Mouse (Mus musculus) embryonic facial prominence, embryonic 13.5 days (tissue): ENCODE data around the gene Krtap5-4. TPM values are rescaled to one million over a fixed set of nuclear protein-coding genes. Genes with fewer than 3 reads are reported as not detected.
A peak's percentile ranks its signal among the peaks of the same experiment; 100 is the strongest.
"Not testable (repeated sequence)": the region's sequence is repeated elsewhere in the genome, so short reads cannot be mapped to it uniquely, and the experiment has no call there.

Source experiments
- ATAC-seq: fragments of 200-750 bp; cut with Nextera tagmentation; 2 replicates; pipeline ENCODE4 v1.8.0; 2017; ENCODE audit warnings: low read depth; ENCODE audit not compliant: insufficient number of reproducible peaks, insufficient read depth, low FRiP score, low TSS enrichment
- H3K27ac ChIP-seq: fragments of 300-500 bp; sonication (generic); 2 replicates; pipeline ENCODE4 v1.5.1; 2015; ENCODE audit warnings: moderate library complexity, mild to moderate bottlenecking, inconsistent platforms
- H3K27me3 ChIP-seq: fragments of 300-500 bp; sonication (generic); 2 replicates; pipeline ENCODE4 v1.6.1; 2015; ENCODE audit warnings: mild to moderate bottlenecking, inconsistent platforms
- H3K36me3 ChIP-seq: fragments of 300-500 bp; sonication (generic); 2 replicates; pipeline ENCODE4 v1.6.1; 2015; ENCODE audit warnings: mild to moderate bottlenecking, inconsistent platforms
- H3K4me1 ChIP-seq: fragments of 300-500 bp; sonication (generic); 2 replicates; pipeline ENCODE4 v1.6.1; 2015; ENCODE audit warnings: inconsistent platforms
- H3K4me2 ChIP-seq: fragments of 300-500 bp; sonication (generic); 2 replicates; pipeline ENCODE4 v1.6.1; 2015; ENCODE audit warnings: moderate library complexity, mild to moderate bottlenecking, inconsistent platforms
- H3K4me3 ChIP-seq: fragments of 300-500 bp; sonication (generic); 2 replicates; pipeline ENCODE4 v1.5.1; 2015; ENCODE audit warnings: mild to moderate bottlenecking, inconsistent platforms
- H3K9ac ChIP-seq: fragments of 300-500 bp; sonication (generic); 2 replicates; pipeline ENCODE4 v1.6.1; 2015; ENCODE audit warnings: mild to moderate bottlenecking, inconsistent platforms
- H3K9me3 ChIP-seq: fragments of 300-500 bp; sonication (generic); 2 replicates; pipeline ENCODE4 v1.6.1; 2016; ENCODE audit warnings: inconsistent platforms
- WGBS: fragments of 180-500 bp; shearing (Covaris S2); methylation state at CpG from one replicate; pipeline ENCODE4 v1.1.7; 2015; ENCODE audit warnings: mixed read lengths; 5-methylcytosine and 5-hydroxymethylcytosine counted together
- polyA plus RNA-seq: library from polyadenylated mRNA; unstranded; fragments of >200 nt; fragmentation: Nextera tagmentation; extraction: Ambion mirVana; gene quantifications from 2 replicates; pipeline ENCODE4 v1.2.1, GENCODE M21; 2015

Gene Krtap5-4
- polyA plus RNA-seq, 1 experiment from 2014 or later, result not detected

DNA sequence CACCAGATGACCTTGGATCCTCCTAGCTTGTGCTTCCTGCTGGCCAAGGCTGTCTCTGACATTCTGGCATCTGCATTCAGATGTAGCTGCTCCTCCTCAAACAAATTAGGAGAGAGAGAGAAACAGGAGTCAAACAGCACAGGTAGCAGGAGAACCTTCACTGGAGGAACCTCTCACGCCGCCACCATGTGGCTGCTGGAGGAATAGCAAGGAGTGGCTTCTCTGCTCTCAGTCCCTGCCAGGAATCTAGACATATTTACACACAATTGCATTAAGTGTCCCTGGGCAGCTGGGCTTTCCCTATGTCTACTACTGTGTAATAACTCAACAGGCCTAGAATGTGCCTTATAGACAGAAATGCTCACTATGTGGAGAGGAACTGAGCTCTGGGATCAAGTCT, 9.5 kb upstream of the Krtap5-4 start:
- not testable (repeated sequence) for ATAC-seq, H3K4me2 ChIP-seq, H3K27me3 ChIP-seq, H3K36me3 ChIP-seq, H3K4me1 ChIP-seq, H3K27ac ChIP-seq, H3K4me3 ChIP-seq, H3K9ac ChIP-seq, H3K9me3 ChIP-seq
- 0% methylated on average over 2 of the region's 2 CpGs for WGBS

DNA sequence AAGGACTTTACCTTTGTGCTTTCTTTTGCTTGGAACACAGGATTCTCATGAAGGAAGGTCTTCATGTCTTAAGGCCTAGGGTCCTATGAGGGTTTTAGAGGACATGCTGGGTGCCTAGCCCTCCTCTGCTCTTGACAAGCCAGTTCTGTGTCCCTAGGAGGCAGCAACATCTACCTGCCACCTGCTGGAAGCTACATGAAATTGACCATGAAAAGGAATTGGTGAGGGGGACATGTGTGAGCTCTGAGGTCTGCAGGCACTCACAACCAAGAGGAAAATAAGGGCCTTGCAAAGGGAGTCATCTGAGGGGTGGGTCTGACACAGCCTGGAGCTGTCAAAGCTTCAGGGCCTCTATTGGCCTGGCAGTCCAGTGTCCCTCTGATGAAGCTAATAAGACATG, 7.9 kb upstream of the Krtap5-4 start:
- H3K27ac ChIP-seq, result no peak overlapping the region
- H3K9ac ChIP-seq, result no peak overlapping the region
- H3K9me3 ChIP-seq, result no peaks in the 10 kb centered on the region
- H3K4me1 ChIP-seq, result no peaks in the 10 kb centered on the region
- H3K36me3 ChIP-seq, result no peaks in the 10 kb centered on the region
- no peak overlapping the region for H3K4me3 ChIP-seq
- no peak for ATAC-seq
- H3K27me3 ChIP-seq, result no peaks in the 10 kb centered on the region
- H3K4me2 ChIP-seq, result no peak overlapping the region

DNA sequence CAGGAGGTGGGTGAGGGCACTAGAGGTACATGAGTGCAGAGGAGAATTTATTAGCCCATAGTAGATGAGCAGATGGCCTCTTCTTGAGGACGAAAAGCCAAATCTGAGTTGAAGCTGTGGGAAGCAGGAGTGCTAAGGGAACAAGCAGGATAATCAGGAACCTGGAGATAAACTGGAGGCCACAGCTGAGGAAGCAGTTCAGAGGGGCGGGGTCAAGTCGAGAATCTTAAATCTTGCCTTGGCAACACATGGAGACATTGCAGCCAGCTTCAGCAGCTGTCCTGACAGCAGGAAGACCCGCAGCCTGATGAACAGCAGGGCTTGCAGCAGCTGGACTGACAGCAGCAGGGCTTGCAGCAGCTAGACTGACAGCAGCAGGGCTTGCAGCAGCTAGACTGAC, 7.2 kb upstream of the Krtap5-4 start:
- 41% methylated on average over 4 of the region's 4 CpGs for WGBS
- not testable (repeated sequence) for H3K36me3 ChIP-seq, H3K27me3 ChIP-seq, H3K4me3 ChIP-seq, ATAC-seq, H3K27ac ChIP-seq, H3K4me2 ChIP-seq, H3K9me3 ChIP-seq, H3K4me1 ChIP-seq, H3K9ac ChIP-seq

GRCm38 (mm10) chr7:142297018-142297417, 6.3 kb upstream of the Krtap5-4 start, which contains the start of gene Krtap5-1:
Gene Krtap5-1 (minus strand): TSS chr7:142297118.
- not testable (repeated sequence) for ATAC-seq, H3K27ac ChIP-seq, H3K36me3 ChIP-seq

DNA sequence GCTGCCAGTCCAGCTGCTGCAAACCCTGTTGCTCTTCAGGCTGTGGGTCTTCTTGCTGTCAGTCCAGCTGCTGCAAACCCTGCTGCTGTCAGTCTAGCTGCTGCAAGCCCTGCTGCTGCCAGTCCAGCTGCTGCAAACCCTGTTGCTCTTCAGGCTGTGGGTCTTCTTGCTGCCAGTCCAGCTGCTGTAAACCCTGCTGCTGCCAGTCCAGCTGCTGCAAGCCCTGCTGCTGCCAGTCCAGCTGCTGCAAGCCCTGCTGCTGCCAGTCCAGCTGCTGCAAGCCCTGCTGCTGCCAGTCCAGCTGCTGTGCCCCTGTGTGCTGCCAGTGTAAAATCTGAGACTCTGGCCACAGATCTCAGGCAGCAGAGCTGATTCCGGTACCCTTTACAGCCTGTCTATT, 580 bp downstream of the Krtap5-4 start:
- not testable (repeated sequence) for H3K4me1 ChIP-seq, H3K4me3 ChIP-seq, H3K9me3 ChIP-seq, H3K27ac ChIP-seq, H3K36me3 ChIP-seq, H3K4me2 ChIP-seq, H3K9ac ChIP-seq, H3K27me3 ChIP-seq, ATAC-seq
- 86% methylated on average over 1 of the region's 1 CpGs for WGBS

More at GRCm38 (mm10) chr7:142297018-142297417, 6.3 kb upstream of the Krtap5-4 start, which contains the start of gene Krtap5-1:
- not testable (repeated sequence) for H3K4me3 ChIP-seq, H3K27me3 ChIP-seq, H3K9ac ChIP-seq, H3K4me1 ChIP-seq, H3K9me3 ChIP-seq, H3K4me2 ChIP-seq

- no peak for ATAC-seq
- Histone ChIP-seq H3K4me3 (no peak overlapping the region), H3K9ac (no peak overlapping the region), H3K4me1 (peaks cover 3% of the 10 kb centered on the region; the same call in 1 of the 2 replicates), H3K27ac (no peak overlapping the region), H3K27me3 (no peaks in the 10 kb centered on the region), H3K4me2 (no peak overlapping the region), H3K9me3 (no peaks in the 10 kb centered on the region), H3K36me3 (no peaks in the 10 kb centered on the region)
- WGBS, result 52% methylated on average over 5 of the region's 5 CpGs
These were observed 11.4 kb downstream of the Krtap5-4 start for GRCm38 (mm10) chr7:142314600-142315285.

GRCm38 (mm10) chr7:142316558-142316957, 13.2 kb downstream of the Krtap5-4 start:
- Histone ChIP-seq H3K9me3 (no peaks in the 10 kb centered on the region), H3K9ac (no peak overlapping the region), H3K27ac (no peak overlapping the region), H3K36me3 (no peaks in the 10 kb centered on the region), H3K4me2 (no peak overlapping the region), H3K27me3 (no peaks in the 10 kb centered on the region), H3K4me3 (no peak overlapping the region), H3K4me1 (peaks cover 16% of the 10 kb centered on the region)
- ATAC-seq, result peak; percentile 35; the same call in 1 of the 2 replicates
- 39% methylated on average over 6 of the region's 6 CpGs for WGBS

- Histone ChIP-seq H3K4me2 (no peak overlapping the region), H3K27ac (no peak overlapping the region), H3K9me3 (no peaks in the 10 kb centered on the region), H3K4me1 (peaks cover 20% of the 10 kb centered on the region), H3K9ac (no peak overlapping the region), H3K4me3 (no peak overlapping the region), H3K36me3 (no peaks in the 10 kb centered on the region), H3K27me3 (no peaks in the 10 kb centered on the region)
- no peak for ATAC-seq
- 80% methylated on average over 5 of the region's 5 CpGs for WGBS
These were observed 13.9 kb downstream of the Krtap5-4 start for GRCm38 (mm10) chr7:142317216-142317615.

DNA sequence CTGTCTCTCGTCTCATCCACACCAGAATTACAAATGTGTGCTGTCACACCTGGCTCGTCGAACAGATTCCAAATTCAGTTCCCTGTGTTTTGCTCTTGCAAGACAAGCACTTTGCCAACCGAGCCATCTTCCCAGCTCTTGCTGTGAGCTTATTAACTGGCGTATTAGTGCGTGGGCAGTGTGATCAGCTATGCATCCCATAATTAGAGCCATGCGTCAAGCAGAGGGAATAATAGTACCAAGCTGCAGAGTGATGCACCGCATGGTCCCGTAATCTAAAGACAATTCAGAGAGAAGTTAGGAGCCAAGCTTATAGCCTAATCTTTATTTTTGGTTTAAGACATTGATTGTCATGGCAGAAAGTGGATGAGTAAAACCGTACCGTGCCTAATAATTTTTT, 15.8 kb downstream of the Krtap5-4 start:
- peaks cover 20% of the 10 kb centered on the region for H3K4me1 ChIP-seq
- no peak overlapping the region for H3K4me3 ChIP-seq
- H3K4me2 ChIP-seq, result no peak overlapping the region
- WGBS, result 74% methylated on average over 11 of the region's 11 CpGs
- peak overlapping the region; percentile 29; the same call in 1 of the 2 replicates for H3K27ac ChIP-seq
- H3K36me3 ChIP-seq, result no peaks in the 10 kb centered on the region
- H3K27me3 ChIP-seq, result no peaks in the 10 kb centered on the region
- ATAC-seq, result no peak
- H3K9ac ChIP-seq, result no peak overlapping the region
- H3K9me3 ChIP-seq, result no peaks in the 10 kb centered on the region

DNA sequence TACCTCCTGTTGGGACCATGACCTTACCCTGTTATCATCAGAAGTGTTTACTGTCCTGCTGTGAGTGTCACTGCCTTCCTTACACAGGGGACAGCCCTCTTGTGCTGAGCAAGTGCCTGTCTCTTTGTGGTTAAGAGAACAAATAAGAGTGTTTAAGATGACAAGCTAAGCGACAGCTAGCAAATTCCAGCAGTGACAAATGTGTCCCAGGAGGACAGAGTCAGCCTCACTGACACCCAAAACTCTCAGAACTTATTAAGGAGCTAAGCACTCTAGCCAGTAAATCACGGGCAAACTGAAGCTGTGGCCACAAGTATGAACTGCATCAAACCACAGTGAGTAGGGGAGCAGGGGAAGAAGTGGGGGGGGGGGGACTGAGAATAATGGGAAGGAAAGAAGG, 17.6 kb downstream of the Krtap5-4 start:
- H3K27me3 ChIP-seq, result no peaks in the 10 kb centered on the region
- H3K27ac ChIP-seq, result peak overlapping the region; percentile 51
- peaks cover 20% of the 10 kb centered on the region for H3K4me1 ChIP-seq
- no peaks in the 10 kb centered on the region for H3K9me3 ChIP-seq
- no peak overlapping the region for H3K4me3 ChIP-seq
- 0 out of 2 replicates have a peak overlapping the region, but pooled peaks have one; percentile 0 for H3K9ac ChIP-seq
- 22% methylated on average over 2 of the region's 2 CpGs for WGBS
- no peak for ATAC-seq
- no peaks in the 10 kb centered on the region for H3K36me3 ChIP-seq
- H3K4me2 ChIP-seq, result no peak overlapping the region

DNA sequence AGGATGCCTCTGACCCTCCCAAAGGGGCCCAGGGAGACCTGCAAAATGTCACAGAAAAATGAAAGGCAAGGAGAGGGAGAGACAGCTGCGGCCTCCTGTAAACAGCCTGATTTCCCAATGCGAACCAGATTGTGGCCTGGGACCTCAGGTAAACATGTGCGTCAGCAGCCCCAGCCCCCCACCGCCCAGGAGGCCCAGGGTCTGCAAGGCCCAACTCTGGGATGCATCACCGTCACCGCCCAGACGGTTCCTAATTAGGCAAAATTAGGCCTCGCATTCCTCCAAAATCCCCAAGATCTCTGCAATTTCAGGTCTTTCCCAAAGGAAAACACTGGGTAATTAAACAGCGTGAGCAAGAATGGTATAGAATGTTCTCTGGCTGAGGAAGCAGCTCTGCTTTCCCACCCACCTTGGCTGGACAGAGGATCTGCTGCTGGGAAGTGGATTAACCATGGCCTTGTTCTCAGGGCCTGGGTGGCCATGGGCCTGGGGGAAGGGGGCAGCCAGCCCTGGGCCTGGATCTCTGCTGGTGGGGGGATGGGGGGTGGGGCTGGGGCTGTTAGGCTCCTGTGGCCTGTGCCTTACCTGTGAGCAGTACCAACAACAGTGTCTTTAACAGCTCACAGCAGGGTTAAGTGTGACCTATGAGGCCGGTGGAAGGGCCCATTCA, 18.4 kb downstream of the Krtap5-4 start:
- H3K36me3 ChIP-seq, H3K4me3 ChIP-seq, H3K9me3 ChIP-seq, H3K27me3 ChIP-seq, H3K4me2 ChIP-seq, H3K9ac ChIP-seq, ATAC-seq: not testable (repeated sequence)
- peak overlapping the region; percentile 73 for H3K27ac ChIP-seq
- WGBS, result 28% methylated on average over 7 of the region's 10 CpGs
- peaks cover 20% of the 10 kb centered on the region for H3K4me1 ChIP-seq

DNA sequence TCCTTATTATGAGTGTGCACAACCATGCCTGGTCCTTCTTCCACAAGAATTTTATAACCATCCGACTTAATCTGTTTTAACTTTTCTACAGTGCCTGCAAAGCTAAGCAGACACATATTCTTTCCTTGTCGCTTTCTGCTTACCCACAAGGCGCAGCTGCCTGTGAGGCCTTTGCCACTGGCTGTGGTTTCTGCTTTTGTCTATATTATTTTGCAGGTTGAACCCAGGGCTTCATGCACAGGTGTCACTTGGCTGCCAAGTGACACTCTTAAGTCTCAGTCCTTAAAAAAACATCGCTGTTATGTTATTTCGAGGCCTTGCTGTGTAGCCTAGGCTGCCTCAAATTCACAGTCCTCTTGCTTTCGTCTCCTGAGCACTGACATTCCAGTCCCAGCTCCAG, 19.3 kb downstream of the Krtap5-4 start:
- H3K9ac ChIP-seq, result no peak overlapping the region
- H3K9me3 ChIP-seq, result no peaks in the 10 kb centered on the region
- no peak overlapping the region for H3K4me3 ChIP-seq
- no peaks in the 10 kb centered on the region for H3K27me3 ChIP-seq
- H3K4me1 ChIP-seq, result peaks cover 20% of the 10 kb centered on the region
- H3K27ac ChIP-seq, result peak overlapping the region; percentile 73; the same call in 1 of the 2 replicates
- no peak for ATAC-seq
- no peak overlapping the region for H3K4me2 ChIP-seq
- no peaks in the 10 kb centered on the region for H3K36me3 ChIP-seq
- WGBS, result 83% methylated on average over 6 of the region's 6 CpGs
